Mouse (Mus musculus): ENCODE measurements at regions not wholly inside any gene's neighbourhood (a gene's known extent, or its start where the extent isn't known, plus 50 kb on each side); places are given as distances from the start of the nearest gene placed in this dataset.

DNA sequence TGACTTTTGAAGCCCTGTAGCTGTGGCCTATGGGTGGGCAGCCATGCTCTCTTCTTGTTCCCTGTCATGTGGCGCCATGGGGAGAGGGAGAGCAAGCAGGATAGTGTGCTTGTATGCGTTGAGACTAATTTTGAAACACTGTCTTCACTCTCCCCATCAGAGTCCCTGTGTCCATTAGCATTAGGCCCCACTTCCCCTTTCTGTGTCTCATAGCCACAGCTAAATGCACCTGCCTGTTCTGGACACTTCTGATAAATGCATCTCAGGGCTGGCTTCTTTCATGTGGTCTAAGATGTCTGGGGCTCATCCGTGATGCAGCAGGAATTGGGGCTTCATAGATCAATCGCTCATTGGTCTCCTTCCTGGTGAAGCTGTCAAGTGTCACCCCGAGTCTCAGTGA is 77.0 kb upstream of the Rufy1 start:
- TF ChIP-seq CTCF (IDR thresholded peaks at IDR 0.05) (no peak), EP300 (IDR thresholded peaks at IDR 0.05) (no peak)

Measured in lung, postnatal 0 days (tissue).